Mouse (Mus musculus) left cerebral cortex, postnatal 36 days (tissue): ENCODE results near the gene Prrg4. TPM values are rescaled to one million over a fixed set of nuclear protein-coding genes. Genes with fewer than 3 reads are reported as not detected.
"Not testable (repeated sequence)": the region's sequence is repeated elsewhere in the genome, so short reads cannot be mapped to it uniquely, and the experiment has no call there.

Source experiments
- DNase-seq, 2 experiments: peaks; one replicate each; pipeline ENCODE4 v3.0.0; 2021 to 2022; ENCODE audit warnings: low spot score in 2 of 2, mixed read lengths in 1 of 2
- intact Hi-C: fragments of 180-260 bp; cut with DNase I; formaldehyde crosslinking; loops from one replicate; pipeline ENCODE4 v1.15.1; 2025
- total RNA-seq, 2 experiments: library from RNA; stranded (reverse); gene quantifications; 2 replicates each; pipeline ENCODE4 v1.2.3; 2021

The Prrg4 gene
- total RNA-seq, 2 experiments from 2014 or later, result 0.25 to 0.57 TPM

GRCm38 (mm10) chr2:104846638-104847414 is 2.9 kb downstream of the Prrg4 start:
- DNase-seq, result no peak
- intact Hi-C loops, result no loop called here

- DNase-seq, result no peak
- intact Hi-C loops, result no loop called here
Observed at GRCm38 (mm10) chr2:104842559-104842958, 7.1 kb downstream of the Prrg4 start.

- intact Hi-C loops, result no loop called here
- no peak for DNase-seq
Observed at GRCm38 (mm10) chr2:104841736-104842135, 7.9 kb downstream of the Prrg4 start.

- intact Hi-C loops, result no loop called here
- DNase-seq, result no peak
Observed at GRCm38 (mm10) chr2:104840974-104841373, 8.7 kb downstream of the Prrg4 start.

GRCm38 (mm10) chr2:104832486-104832885 is 17.2 kb downstream of the Prrg4 start:
- DNase-seq, result no peak
- intact Hi-C loops, result no loop called here

- DNase-seq, result no peak
- intact Hi-C loops, result no loop called here
Observed at GRCm38 (mm10) chr2:104826191-104826590, 23.5 kb downstream of the Prrg4 start.

GRCm38 (mm10) chr2:104818763-104819162 is 30.9 kb downstream of the Prrg4 start:
- intact Hi-C loops, DNase-seq: not testable (repeated sequence)

GRCm38 (mm10) chr2:104817555-104818330 is 31.9 kb downstream of the Prrg4 start:
- intact Hi-C loops, result loop anchor here (2.0 kb wide), 1 partner anchor 199 kb away; the partner anchor contains the start of gene Eif3m
- no peak for DNase-seq

- peak; percentile 88 to 89 for DNase-seq
- intact Hi-C loops, result loop anchor here (2.0 kb wide), 1 partner anchor 200 kb away; the partner anchor contains the start of gene Eif3m
Observed at GRCm38 (mm10) chr2:104816866-104817439, 32.7 kb downstream of the Prrg4 start.

GRCm38 (mm10) chr2:104816371-104816827 is 33.3 kb downstream of the Prrg4 start, which contains the start of gene Qser1:
Gene Qser1, minus strand, starts transcription at chr2:104816760.
- intact Hi-C loops, result loop anchor here (2.0 kb wide), 1 partner anchor 200 kb away; the partner anchor contains the start of gene Eif3m
- DNase-seq, result no peak

GRCm38 (mm10) chr2:104815561-104816370 is 33.9 kb downstream of the Prrg4 start:
- intact Hi-C loops, result loop anchor here (2.0 kb wide), 1 partner anchor 201 kb away; the partner anchor contains the start of gene Eif3m
- DNase-seq, result peak; percentile 20 to 37

- intact Hi-C loops, result no loop called here
- no peak for DNase-seq
Observed at GRCm38 (mm10) chr2:104814181-104814951, 35.3 kb downstream of the Prrg4 start.

GRCm38 (mm10) chr2:104805435-104805834 is 44.2 kb downstream of the Prrg4 start:
- no peak for DNase-seq
- intact Hi-C loops, result no loop called here

Other genes with a start within 250 kb of the Prrg4 start
- 10 to 100 TPM; 38.5 to 40.7 TPM for gene Tcp11l1, start 137.7 kb downstream of the Prrg4 start, total RNA-seq
- not detected for gene Pin1rt1, start 133.5 kb downstream of the Prrg4 start, total RNA-seq
- 1 to 10 TPM in 1 of 2 experiments, under 1 TPM in 1; 0.96 to 1.7 TPM for gene Depdc7, start 107.0 kb downstream of the Prrg4 start, total RNA-seq
- gene Qser1, start 33.1 kb downstream of the Prrg4 start, total RNA-seq, result 10 to 100 TPM in 1 of 2 experiments, 1 to 10 TPM in 1; 8.6 to 10.5 TPM
- 1 to 10 TPM in 1 of 2 experiments, not detected in 1; 2.8 TPM for gene Ccdc73, start 17.9 kb upstream of the Prrg4 start, total RNA-seq
- gene Eif3m, start 167.2 kb upstream of the Prrg4 start, total RNA-seq, result 10 to 100 TPM; 83.5 to 85.4 TPM
- not detected for gene Gm11060, start 242.1 kb upstream of the Prrg4 start, total RNA-seq